Mouse (Mus musculus) heart, adult 2 months (tissue): ENCODE results near the gene Spred2. TPM values are rescaled to one million over a fixed set of nuclear protein-coding genes. Genes with fewer than 3 reads are reported as not detected.

ENCODE experiments used
- DNase-seq, 2 experiments: peaks; one replicate each; pipeline ENCODE4 v3.0.0; 2021
- H3K27ac ChIP-seq: fragments of 200-600 bp; 2 replicates; pipeline ENCODE4 v1.8.1; 2022
- H3K27me3 ChIP-seq: fragments of 200-500 bp; 2 replicates; pipeline ENCODE4 v1.6.1; 2012; ENCODE audit warnings: mild to moderate bottlenecking, low read length, inconsistent platforms, mixed read lengths; ENCODE audit not compliant: control insufficient read depth, insufficient read depth
- H3K36me3 ChIP-seq: fragments of 200-500 bp; 2 replicates; pipeline ENCODE4 v1.6.1; 2012; ENCODE audit warnings: low read length, inconsistent platforms; ENCODE audit not compliant: control insufficient read depth, insufficient read depth
- H3K4me1 ChIP-seq: fragments of 200-500 bp; 2 replicates; pipeline ENCODE4 v1.6.1; 2011; ENCODE audit warnings: low read length; ENCODE audit not compliant: control insufficient read depth, insufficient read depth
- H3K4me3 ChIP-seq: fragments of 200-600 bp; 2 replicates; pipeline ENCODE4 v1.8.1; 2022
- H3K79me2 ChIP-seq: fragments of 200-500 bp; replicated peaks from 2 replicates; pipeline ENCODE4 v1.6.1; 2012; ENCODE audit warnings: mild to moderate bottlenecking, inconsistent platforms, low read length, moderate library complexity, mixed read lengths; ENCODE audit not compliant: control insufficient read depth, insufficient read depth
- H3K9ac ChIP-seq: fragments of 200-500 bp; 2 replicates; pipeline ENCODE4 v1.6.1; 2012; ENCODE audit warnings: low read depth, mild to moderate bottlenecking, control low read depth, inconsistent platforms, low read length, mixed read lengths
- CTCF ChIP-seq: fragments of 200-600 bp; IDR thresholded peaks from 2 replicates; pipeline ENCODE4 v1.8.1; 2022; ENCODE audit warnings: antibody characterized with exemption, mild to moderate bottlenecking, moderate library complexity
- EP300 ChIP-seq: fragments of 200-500 bp; IDR thresholded peaks from 2 replicates; pipeline ENCODE4 v1.6.1; 2011; ENCODE audit warnings: low read depth, low read length, control low read depth; ENCODE audit not compliant: insufficient read depth
- POLR2A ChIP-seq: fragments of 200-500 bp; IDR thresholded peaks from 2 replicates; pipeline ENCODE4 v1.6.1; 2011; ENCODE audit warnings: mild to moderate bottlenecking, low read depth, low read length, control low read depth; ENCODE audit not compliant: insufficient read depth
- WGBS: fragments of 180-500 bp; shearing (Covaris S2); methylation state at CpG from one replicate; pipeline ENCODE4 v1.1.7; 2018; 5-methylcytosine and 5-hydroxymethylcytosine counted together
- intact Hi-C: fragments of 180-260 bp; cut with DNase I; formaldehyde crosslinking; loops from one replicate; pipeline ENCODE4 v1.15.1; 2025
- polyA plus RNA-seq: library from polyadenylated mRNA; depleted of rRNA; stranded (reverse); fragments of >200 nt; gene quantifications from 2 replicates; pipeline ENCODE4 v1.2.3, GENCODE M21; 2012
- total RNA-seq, 2 experiments: library from RNA; stranded (reverse); gene quantifications; 2 replicates each; pipeline ENCODE4 v1.2.3; 2021

The Spred2 gene
- total and polyA plus RNA-seq, 3 experiments: 18.5 to 22.1 (median 22.0) TPM

- Histone ChIP-seq H3K27ac (no peak overlapping the region), H3K79me2 (peaks cover 14% of the 10 kb centered on the region), H3K9ac (no peak overlapping the region), H3K4me3 (no peak overlapping the region), H3K36me3 (peaks cover 9% of the 10 kb centered on the region), H3K4me1 (peaks cover 36% of the 10 kb centered on the region), H3K27me3 (no peaks in the 10 kb centered on the region)
- intact Hi-C loops: no loop called here
- no peak for TF ChIP-seq POLR2A
- TF ChIP-seq CTCF: no peak
- no peak for TF ChIP-seq EP300
- WGBS: 84% methylated on average over 2 of the region's 2 CpGs
- no peak for DNase-seq
Measured at GRCm38 (mm10) chr11:19943753-19944152, 19.6 kb downstream of the Spred2 start.

GRCm38 (mm10) chr11:19944701-19945100, 20.5 kb downstream of the Spred2 start:
- H3K4me3 ChIP-seq: no peak overlapping the region
- intact Hi-C loops: no loop called here
- DNase-seq: no peak
- H3K36me3 ChIP-seq: peaks cover 3% of the 10 kb centered on the region
- TF ChIP-seq POLR2A (no peak), CTCF (no peak), EP300 (no peak)
- H3K9ac ChIP-seq: no peak overlapping the region
- H3K27ac ChIP-seq: no peak overlapping the region
- 92% methylated on average over 6 of the region's 6 CpGs for WGBS
- peaks cover 14% of the 10 kb centered on the region for H3K79me2 ChIP-seq
- H3K4me1 ChIP-seq: peaks cover 31% of the 10 kb centered on the region
- no peaks in the 10 kb centered on the region for H3K27me3 ChIP-seq

- intact Hi-C loops: no loop called here
- TF ChIP-seq POLR2A (no peak), CTCF (no peak), EP300 (no peak)
Measured at GRCm38 (mm10) chr11:19946721-19947120, 22.5 kb downstream of the Spred2 start.

GRCm38 (mm10) chr11:19947626-19948135, 23.5 kb downstream of the Spred2 start:
- peak; percentile 53 to 67 for DNase-seq
- Histone ChIP-seq H3K36me3 (peaks cover 3% of the 10 kb centered on the region), H3K27ac (peak overlapping the region; percentile 19), H3K27me3 (no peaks in the 10 kb centered on the region), H3K79me2 (peaks cover 9% of the 10 kb centered on the region), H3K4me1 (peaks cover 29% of the 10 kb centered on the region), H3K9ac (no peak overlapping the region), H3K4me3 (no peak overlapping the region)
- TF ChIP-seq EP300 (0 out of 2 replicates have a peak, but pooled peaks have one; percentile 30), POLR2A (no peak)
- WGBS: 46% methylated on average over 7 of the region's 7 CpGs
- intact Hi-C loops: loop anchor here (2.0 kb wide), 1 partner anchor 15 kb away; no protein-coding TSS in a partner anchor

More at GRCm38 (mm10) chr11:19946721-19947120, 22.5 kb downstream of the Spred2 start:
- Histone ChIP-seq H3K27ac (no peak overlapping the region), H3K79me2 (peaks cover 11% of the 10 kb centered on the region), H3K4me1 (peaks cover 36% of the 10 kb centered on the region), H3K4me3 (no peak overlapping the region), H3K36me3 (peaks cover 3% of the 10 kb centered on the region), H3K27me3 (no peaks in the 10 kb centered on the region), H3K9ac (no peak overlapping the region)
- WGBS: 87% methylated on average over 6 of the region's 7 CpGs
- no peak for DNase-seq

- WGBS: 67% methylated on average over 5 of the region's 5 CpGs
- intact Hi-C loops: loop anchor here (2.0 kb wide), 1 partner anchor 13 kb away; no protein-coding TSS in a partner anchor
- H3K27ac ChIP-seq: peak overlapping the region; percentile 22; the same call in 1 of the 2 replicates
Measured at GRCm38 (mm10) chr11:19949725-19950124, 25.6 kb downstream of the Spred2 start.

GRCm38 (mm10) chr11:19950169-19950568, 26.0 kb downstream of the Spred2 start:
- 68% methylated on average over 8 of the region's 8 CpGs for WGBS
- TF ChIP-seq CTCF: no peak
- no peak for TF ChIP-seq POLR2A
- no peak for TF ChIP-seq EP300
- intact Hi-C loops: no loop called here
- peaks cover 11% of the 10 kb centered on the region; the same call in 1 of the 2 replicates for H3K79me2 ChIP-seq
- H3K4me3 ChIP-seq: no peak overlapping the region
- DNase-seq: peak in 1 of 2 experiments; percentile 37
- H3K9ac ChIP-seq: no peak overlapping the region
- peak overlapping the region; percentile 22 for H3K27ac ChIP-seq
- H3K27me3 ChIP-seq: no peaks in the 10 kb centered on the region
- peaks cover 3% of the 10 kb centered on the region for H3K36me3 ChIP-seq
- peaks cover 39% of the 10 kb centered on the region for H3K4me1 ChIP-seq

More at GRCm38 (mm10) chr11:19949725-19950124, 25.6 kb downstream of the Spred2 start:
- H3K9ac ChIP-seq: no peak overlapping the region
- TF ChIP-seq CTCF (no peak), POLR2A (no peak), EP300 (no peak)
- DNase-seq: no peak
- peaks cover 35% of the 10 kb centered on the region for H3K4me1 ChIP-seq
- H3K79me2 ChIP-seq: peaks cover 9% of the 10 kb centered on the region; the same call in 1 of the 2 replicates
- peaks cover 3% of the 10 kb centered on the region for H3K36me3 ChIP-seq
- no peak overlapping the region for H3K4me3 ChIP-seq
- no peaks in the 10 kb centered on the region for H3K27me3 ChIP-seq
